Mouse (Mus musculus) cerebellum, adult 2 months (tissue): Measurements from ENCODE around the gene Slc43a1. TPM values are rescaled to one million over a fixed set of nuclear protein-coding genes. Genes with fewer than 3 reads are reported as not detected.

Experiments
- DNase-seq, 2 experiments: peaks; one replicate each; pipeline ENCODE4 v3.0.0; 2021
- H3K27ac ChIP-seq: fragments of 200-500 bp; 2 replicates; pipeline ENCODE4 v1.5.1; 2012; ENCODE audit warnings: low read length, control low read depth, inconsistent platforms; ENCODE audit not compliant: insufficient read depth
- H3K27me3 ChIP-seq: fragments of 200-500 bp; 2 replicates; pipeline ENCODE4 v1.6.1; 2012; ENCODE audit warnings: inconsistent platforms, mild to moderate bottlenecking, low read length, moderate library complexity; ENCODE audit not compliant: control insufficient read depth, insufficient read depth
- H3K4me1 ChIP-seq: fragments of 200-500 bp; 2 replicates; pipeline ENCODE4 v1.6.1; 2011; ENCODE audit warnings: low read length; ENCODE audit not compliant: control insufficient read depth, insufficient read depth
- H3K4me3 ChIP-seq: fragments of 200-500 bp; replicated peaks from 2 replicates; pipeline ENCODE3; 2011; ENCODE audit warnings: mild to moderate bottlenecking, low read depth, low read length, control low read depth; ENCODE audit not compliant: insufficient read depth
- CTCF ChIP-seq: fragments of 200-500 bp; IDR thresholded peaks from 2 replicates; pipeline ENCODE4 v1.5.1; 2011; ENCODE audit warnings: low read depth, mild to moderate bottlenecking, control low read depth, low read length, moderate library complexity, borderline replicate concordance; ENCODE audit not compliant: insufficient read depth
- POLR2A ChIP-seq: fragments of 200-500 bp; IDR thresholded peaks from 2 replicates; pipeline ENCODE4 v1.6.1; 2011; ENCODE audit warnings: low read length, control low read depth, borderline replicate concordance; ENCODE audit not compliant: insufficient read depth
- WGBS: fragments of 180-500 bp; shearing (Covaris S2); methylation state at CpG from one replicate; pipeline ENCODE4 v1.1.7; 2018; 5-methylcytosine and 5-hydroxymethylcytosine counted together
- polyA plus RNA-seq: library from polyadenylated mRNA; depleted of rRNA; stranded (reverse); fragments of >200 nt; gene quantifications from 2 replicates; pipeline ENCODE4 v1.2.3, GENCODE M21; 2012

The Slc43a1 gene
- polyA plus RNA-seq, 1 experiment: 0.43 TPM

DNA sequence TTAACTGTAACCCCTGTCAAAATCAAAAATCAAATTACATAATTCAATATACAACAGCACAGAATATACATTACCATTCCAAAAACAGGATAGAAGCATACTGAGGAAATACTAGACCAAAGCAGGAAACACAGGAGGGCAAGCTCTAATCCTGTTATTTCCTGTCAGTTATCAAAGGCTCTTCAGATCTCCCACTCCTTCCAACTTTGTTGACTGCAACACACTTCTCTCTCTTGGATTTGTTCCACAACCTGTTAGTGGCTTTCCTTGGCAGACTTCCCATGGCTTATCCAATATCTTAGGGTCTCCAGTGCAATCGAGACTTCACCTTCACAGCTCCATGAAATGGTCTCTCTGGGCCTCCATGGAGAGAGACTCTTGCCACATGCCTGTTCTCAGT, 6.6 kb downstream of the Slc43a1 start:
- DNase-seq: no peak
- WGBS: 30% methylated on average over 1 of the region's 1 CpGs

DNA sequence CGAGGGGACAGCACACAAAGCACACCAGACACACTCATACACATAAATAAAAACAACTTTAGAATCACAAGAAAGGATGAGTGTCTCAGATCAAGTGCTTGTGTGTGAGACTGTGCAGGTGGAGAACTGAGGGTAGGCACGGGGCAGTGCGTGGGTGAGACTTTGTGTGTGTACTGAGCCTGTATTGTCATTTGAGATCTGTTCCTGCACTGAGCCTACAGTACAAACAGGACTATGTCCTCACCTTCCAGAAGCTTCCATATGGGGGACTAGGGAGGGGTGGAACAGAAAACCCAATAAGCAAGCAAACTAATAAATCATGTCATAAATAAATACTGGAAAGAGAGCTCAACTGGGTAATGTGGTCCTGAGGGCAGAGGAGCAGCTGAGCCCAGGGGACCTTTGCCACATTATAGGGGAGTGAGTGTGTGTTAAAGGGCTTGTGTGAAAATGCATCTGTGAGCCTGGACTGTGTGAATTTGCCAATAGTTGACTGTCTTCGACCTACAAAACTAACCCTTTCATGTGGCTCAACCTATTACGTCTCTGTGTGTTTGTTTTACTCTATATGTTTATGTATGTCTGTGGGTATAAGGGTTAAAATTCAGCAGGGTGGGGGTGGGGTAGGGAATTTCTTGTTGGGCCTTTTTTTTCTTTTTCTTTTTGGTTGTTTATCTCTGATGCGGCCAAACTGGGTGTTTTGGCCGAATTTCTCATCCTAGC, 11.9 kb downstream of the Slc43a1 start:
- TF ChIP-seq CTCF (no peak), POLR2A (no peak)

More for the DNA sequence above, 6.6 kb downstream of the Slc43a1 start:
- H3K27ac ChIP-seq: no peak overlapping the region
- H3K4me1 ChIP-seq: no peaks in the 10 kb centered on the region
- H3K4me3 ChIP-seq: no peak overlapping the region
- no peak for TF ChIP-seq POLR2A
- no peak for TF ChIP-seq CTCF
- no peaks in the 10 kb centered on the region; the same call in 1 of the 2 replicates for H3K27me3 ChIP-seq

DNA sequence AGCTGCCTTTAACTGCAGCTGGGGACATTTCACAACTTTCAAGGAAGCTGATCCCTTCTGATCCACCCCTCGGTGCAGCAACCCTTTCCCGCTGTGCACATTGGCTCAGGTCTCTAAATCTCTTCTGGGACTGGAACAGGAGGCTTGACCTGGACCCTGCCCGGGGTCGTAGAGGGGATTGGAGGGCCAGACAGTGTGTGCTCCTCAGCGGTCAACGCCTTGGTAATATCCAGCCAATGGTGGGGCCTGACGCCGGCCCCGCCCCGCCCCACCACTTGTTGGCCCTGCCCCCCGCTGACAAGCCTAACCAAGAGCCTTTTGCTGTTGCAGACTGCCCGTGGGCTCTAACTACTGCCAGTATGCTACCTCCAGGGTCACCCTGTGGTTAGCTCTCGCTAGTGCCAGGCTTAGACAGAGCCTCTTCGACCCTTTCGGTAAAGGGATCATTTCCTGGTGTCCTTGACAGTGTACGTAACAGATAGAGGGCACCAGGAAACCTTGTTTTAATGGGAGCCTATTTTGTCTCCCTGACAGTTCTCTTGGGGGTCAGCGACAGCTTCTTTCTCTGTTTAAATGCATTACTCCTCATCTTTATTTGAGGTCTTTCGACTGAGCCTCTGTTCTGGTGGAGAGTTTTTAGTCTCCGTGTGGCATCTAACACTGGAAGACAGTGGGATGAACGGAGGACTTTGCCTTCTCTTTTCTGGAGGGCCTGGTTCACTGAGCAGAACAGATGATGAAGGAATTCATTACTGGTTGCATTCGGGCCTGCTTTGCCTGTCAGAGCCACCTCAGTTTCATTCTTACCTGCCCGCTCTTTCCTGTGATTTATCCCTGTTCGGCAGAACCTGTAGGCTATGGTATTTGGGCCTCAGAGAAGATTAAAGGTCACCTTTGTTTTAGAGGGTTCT, 12.7 kb downstream of the Slc43a1 start:
- 45% methylated on average over 23 of the region's 23 CpGs for whole genome bisulfite sequencing
- Histone ChIP-seq H3K4me3 (no peak overlapping the region), H3K27ac (no peak overlapping the region), H3K27me3 (no peaks in the 10 kb centered on the region), H3K4me1 (no peaks in the 10 kb centered on the region)
- no peak for TF ChIP-seq CTCF
- TF ChIP-seq POLR2A: no peak
- no peak for DNase-seq

More for the DNA sequence above, 11.9 kb downstream of the Slc43a1 start:
- no peaks in the 10 kb centered on the region for H3K4me1 ChIP-seq
- no peak overlapping the region for H3K4me3 ChIP-seq
- H3K27me3 ChIP-seq: no peaks in the 10 kb centered on the region
- whole genome bisulfite sequencing: 72% methylated on average over 7 of the region's 7 CpGs
- no peak for DNase-seq
- H3K27ac ChIP-seq: no peak overlapping the region

DNA sequence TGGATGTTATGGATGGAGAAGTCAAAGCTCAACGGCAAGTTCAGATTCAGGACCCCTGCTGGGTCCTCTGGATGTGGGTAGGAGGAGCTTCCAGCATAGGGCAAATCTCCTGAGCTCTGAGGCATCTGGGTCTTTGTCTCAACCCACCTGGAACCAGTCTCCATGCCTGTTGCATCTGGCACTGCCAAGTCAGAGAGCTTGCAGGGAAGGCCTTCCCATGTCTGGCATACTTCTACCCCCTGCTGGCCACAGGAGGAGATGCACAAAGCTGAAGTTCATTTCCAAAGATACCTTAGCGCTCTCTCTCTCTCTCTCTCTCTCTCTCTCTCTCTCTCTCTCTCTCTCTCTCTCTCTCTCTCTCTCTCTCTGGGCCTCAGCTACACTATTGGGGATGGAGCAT, 17.1 kb downstream of the Slc43a1 start:
- no peaks in the 10 kb centered on the region for H3K4me1 ChIP-seq
- H3K27me3 ChIP-seq: no peaks in the 10 kb centered on the region
- TF ChIP-seq CTCF: peak; percentile 51; the same call in 1 of the 2 replicates
- TF ChIP-seq POLR2A: no peak
- no peak overlapping the region for H3K4me3 ChIP-seq
- no peak overlapping the region for H3K27ac ChIP-seq
- no peak for DNase-seq
- WGBS: 32% methylated on average over 2 of the region's 2 CpGs

DNA sequence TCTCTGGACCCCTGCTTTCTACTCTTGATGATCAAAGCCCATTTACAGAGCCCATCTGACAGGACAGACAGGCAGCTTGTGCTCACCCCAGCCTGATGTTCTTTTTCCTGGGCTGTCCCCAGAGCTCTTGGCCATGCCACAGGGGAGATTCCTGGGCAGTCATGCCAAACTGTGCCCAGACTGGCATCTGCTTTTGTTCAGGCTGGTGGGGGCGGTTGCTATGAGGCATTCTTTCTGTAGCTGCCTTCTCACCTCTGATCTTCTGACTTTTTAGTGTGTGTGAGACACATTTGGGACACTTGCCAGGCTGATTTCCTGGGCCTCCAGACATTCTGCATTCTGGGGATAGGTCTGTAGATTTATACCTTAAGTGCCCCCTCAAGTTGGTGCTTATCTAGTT, 19.9 kb downstream of the Slc43a1 start:
- Histone ChIP-seq H3K27ac (no peak overlapping the region), H3K4me1 (no peaks in the 10 kb centered on the region), H3K4me3 (no peak overlapping the region), H3K27me3 (no peaks in the 10 kb centered on the region)
- no peak for DNase-seq
- WGBS: 64% methylated on average over 1 of the region's 1 CpGs
- TF ChIP-seq POLR2A: no peak

DNA sequence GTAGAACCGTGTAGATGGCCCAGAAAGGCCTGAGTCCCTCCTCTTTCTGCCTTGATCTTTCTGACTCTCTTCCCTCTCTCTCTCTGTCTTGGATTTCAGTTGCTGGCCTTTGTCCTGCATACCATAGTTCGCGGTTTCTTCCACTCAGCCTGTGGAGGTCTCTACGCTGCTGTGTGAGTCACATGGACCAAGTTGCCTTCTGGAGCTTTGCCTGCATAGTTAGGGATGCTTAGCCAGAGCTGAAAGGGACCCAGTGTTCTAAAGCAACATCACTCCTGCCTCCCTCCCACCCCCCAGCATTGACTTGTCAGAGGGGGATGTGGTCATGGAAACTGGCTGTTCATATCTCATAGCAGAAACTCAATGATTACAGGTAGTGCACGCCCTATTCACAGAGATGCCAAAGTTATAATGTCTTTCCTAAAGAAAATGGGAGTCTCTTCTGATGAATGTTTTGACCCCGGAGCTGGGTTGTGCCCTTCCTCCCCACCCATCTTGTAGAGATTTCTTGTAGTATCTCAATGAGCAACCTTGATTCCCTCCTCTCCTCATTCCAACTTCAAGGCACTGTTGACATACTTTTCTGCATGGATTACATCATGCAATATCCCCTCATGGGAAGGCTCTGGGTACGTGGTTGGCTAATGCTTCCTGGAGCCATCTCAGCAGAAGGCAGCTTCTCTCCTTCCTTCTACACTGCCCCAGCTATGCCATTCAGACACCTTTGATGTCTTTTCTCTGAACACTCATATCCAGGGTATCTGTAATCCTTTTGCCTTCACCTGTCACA, 21.5 kb downstream of the Slc43a1 start:
- Histone ChIP-seq H3K4me3 (no peak overlapping the region), H3K27me3 (no peaks in the 10 kb centered on the region), H3K4me1 (no peaks in the 10 kb centered on the region), H3K27ac (no peak overlapping the region)
- no peak for TF ChIP-seq CTCF
- TF ChIP-seq POLR2A: no peak
- no peak for DNase-seq
- 71% methylated on average over 7 of the region's 7 CpGs for WGBS

DNA sequence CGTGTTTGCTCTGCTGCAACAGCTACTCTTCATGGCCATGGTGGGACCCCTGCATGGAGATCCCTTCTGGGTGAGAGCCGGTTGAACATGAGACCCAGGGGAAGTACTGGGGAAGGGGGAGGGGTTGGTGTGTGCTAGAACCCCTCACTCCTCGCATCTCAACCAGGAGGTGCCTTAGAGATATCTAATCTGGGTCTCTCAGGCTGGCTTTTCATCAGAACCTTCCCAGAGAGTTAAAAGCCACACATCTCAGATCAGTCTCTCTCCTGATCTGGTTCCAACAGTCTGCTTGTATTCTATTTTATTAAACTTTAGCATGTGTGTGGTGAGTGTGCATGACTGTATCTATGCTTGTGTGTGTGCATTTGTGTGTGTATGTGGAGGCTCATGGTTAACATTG, 22.8 kb downstream of the Slc43a1 start:
- whole genome bisulfite sequencing: 86% methylated on average over 3 of the region's 3 CpGs
- no peaks in the 10 kb centered on the region for H3K4me1 ChIP-seq
- no peak for DNase-seq
- peaks cover 1% of the 10 kb centered on the region; the same call in 1 of the 2 replicates for H3K27me3 ChIP-seq
- H3K27ac ChIP-seq: no peak overlapping the region
- no peak overlapping the region for H3K4me3 ChIP-seq
- TF ChIP-seq CTCF: no peak
- no peak for TF ChIP-seq POLR2A
